ENCODE assay signal across 15 mouse cellular contexts in genomic region chr6:54096147-54096761, GRCm38 (mm10). TPM values are rescaled to one million over a fixed set of nuclear protein-coding genes. Genes with fewer than 3 reads are reported as not detected.
DNase-seq lines count a peak whose midpoint lies in the region; ATAC-seq and TF ChIP-seq lines count a peak whose summit lies in the region.
"Had no signal": no experiment of that assay in that cellular context is flagged by ENCODE, and none has a peak within 500 bp of the region (broad histone marks: within the 10 kb centered on the region; RNA-seq: fewer than 3 reads in every experiment).

No protein-coding gene starts in this region.

- in situ Hi-C loops in ES-E14 (cut with MboI; ENCODE audit: low sequenced_read_pairs in 2 of 2, unreplicated experiment in 2 of 2) = no loop called here

- DNase-seq in ES-E14 (ENCODE audit: low read depth, low spot score) = peak; percentile 66
- peak; percentile 27 for DNase-seq in brain, embryonic 14.5 days (ENCODE audit: low read depth)
- DNase-seq in liver, postnatal 0 days = no peak
- no peak for DNase-seq in cerebellum, postnatal 36 days
- DNase-seq: adrenal gland, adult 2 months; cerebellum, postnatal 14 days; heart, adult 2 months; heart, postnatal 4 days; thymus, postnatal 4 days had no signal

- no peaks in the 10 kb centered on the region for H3K27me3 ChIP-seq in hindbrain, embryonic 16.5 days (replicated peaks; ENCODE audit: control insufficient read depth, insufficient read depth, low read length)
- peaks cover 3% of the 10 kb centered on the region; the same call in 1 of the 2 replicates for H3K27me3 ChIP-seq in hindbrain, embryonic 12.5 days
- no peaks in the 10 kb centered on the region for H3K27me3 ChIP-seq in stomach, embryonic 16.5 days (ENCODE audit: control insufficient read depth, insufficient read depth, low read length)
- no peaks in the 10 kb centered on the region for H3K27me3 ChIP-seq in liver, postnatal 0 days (ENCODE audit: insufficient read depth, low read length)
- H3K27me3 ChIP-seq: embryonic facial prominence, embryonic 15.5 days had no signal

- H3K4me3 ChIP-seq in hindbrain, embryonic 16.5 days (ENCODE audit: low read length) = no peak overlapping the region
- H3K4me3 ChIP-seq in hindbrain, embryonic 12.5 days = no peak overlapping the region
- H3K4me3 ChIP-seq in ES-E14 (ENCODE audit: insufficient read depth in 1 of 2, low read depth in 1 of 2, low read length in 2 of 2, poor library complexity in 1 of 2, severe bottlenecking in 1 of 2) = peak overlapping the region in 1 of 2 experiments; percentile 15; a peak in 3 of 4 replicates
- H3K4me3 ChIP-seq in stomach, embryonic 16.5 days (replicated peaks; ENCODE audit: low read length) = no peak overlapping the region
- H3K4me3 ChIP-seq in liver, postnatal 0 days (ENCODE audit: low read depth, low read length) = no peak overlapping the region
- H3K4me3 ChIP-seq: embryonic facial prominence, embryonic 15.5 days; heart, adult 2 months; limb, embryonic 12.5 days had no signal

- no peak overlapping the region for H3K9ac ChIP-seq in hindbrain, embryonic 16.5 days (ENCODE audit: low read depth, low read length)
- H3K9ac ChIP-seq in hindbrain, embryonic 12.5 days = no peak overlapping the region
- no peak overlapping the region for H3K9ac ChIP-seq in ES-E14 (ENCODE audit: insufficient read depth, low read depth, low read length, poor library complexity, severe bottlenecking)
- no peak overlapping the region for H3K9ac ChIP-seq in stomach, embryonic 16.5 days (ENCODE audit: low read length)
- H3K9ac ChIP-seq in liver, postnatal 0 days (replicated peaks) = no peak overlapping the region
- H3K9ac ChIP-seq: embryonic facial prominence, embryonic 15.5 days; limb, embryonic 12.5 days had no signal

- peaks cover 3% of the 10 kb centered on the region; the same call in 1 of the 2 replicates for H3K4me1 ChIP-seq in hindbrain, embryonic 16.5 days (ENCODE audit: control insufficient read depth, insufficient read depth, low read depth, low read length)
- H3K4me1 ChIP-seq in hindbrain, embryonic 12.5 days = peaks cover 10% of the 10 kb centered on the region
- H3K4me1 ChIP-seq in ES-E14 (ENCODE audit: control insufficient read depth in 2 of 2, insufficient read depth in 2 of 2, low read length in 2 of 2, poor library complexity in 1 of 2) = peaks cover 19 to 25% of the 10 kb centered on the region in 2 experiments
- H3K4me1 ChIP-seq in stomach, embryonic 16.5 days (ENCODE audit: control insufficient read depth, insufficient read depth, low read length) = peaks cover 6% of the 10 kb centered on the region; the same call in 1 of the 2 replicates
- H3K4me1 ChIP-seq in liver, postnatal 0 days (ENCODE audit: insufficient read depth) = no peaks in the 10 kb centered on the region
- H3K4me1 ChIP-seq: embryonic facial prominence, embryonic 15.5 days had no signal

- 35% methylated on average over 6 of the region's 6 CpGs for WGBS in hindbrain, embryonic 16.5 days
- WGBS in hindbrain, embryonic 12.5 days = 27% methylated on average over 6 of the region's 6 CpGs
- 39% methylated on average over 6 of the region's 6 CpGs for WGBS in stomach, embryonic 16.5 days
- 62% methylated on average over 6 of the region's 6 CpGs for WGBS in liver, postnatal 0 days (ENCODE audit: insufficient replicate concordance)

- TF ChIP-seq POLR2A in brain, embryonic 14.5 days (IDR thresholded peaks at IDR 0.05; ENCODE audit: borderline replicate concordance, extremely low read depth, insufficient read depth, insufficient read length, poor library complexity, severe bottlenecking) = no peak

- 0 out of 2 replicates have a peak, but pooled peaks have one; percentile 17 for ATAC-seq in hindbrain, embryonic 16.5 days
- no peak for ATAC-seq in hindbrain, embryonic 12.5 days (ENCODE audit: low FRiP score)
- ATAC-seq in stomach, embryonic 16.5 days (ENCODE audit: insufficient read depth, low FRiP score) = 0 out of 2 replicates have a peak, but pooled peaks have one; percentile 23
- no peak for ATAC-seq in liver, postnatal 0 days

- no peaks in the 10 kb centered on the region for H3K9me3 ChIP-seq in hindbrain, embryonic 16.5 days (ENCODE audit: control insufficient read depth, low read length)
- H3K9me3 ChIP-seq in hindbrain, embryonic 12.5 days (replicated peaks) = no peaks in the 10 kb centered on the region
- no peaks in the 10 kb centered on the region for H3K9me3 ChIP-seq in ES-E14 (ENCODE audit: control insufficient read depth, insufficient read depth, low read depth, low read length)
- H3K9me3 ChIP-seq in stomach, embryonic 16.5 days (replicated peaks; ENCODE audit: control insufficient read depth, low read length) = no peaks in the 10 kb centered on the region
- no peaks in the 10 kb centered on the region for H3K9me3 ChIP-seq in liver, postnatal 0 days (ENCODE audit: low read length)
- H3K9me3 ChIP-seq: embryonic facial prominence, embryonic 15.5 days; limb, embryonic 12.5 days had no signal

- H3K27ac ChIP-seq in hindbrain, embryonic 16.5 days (ENCODE audit: low read depth, low read length) = no peak overlapping the region
- H3K27ac ChIP-seq in hindbrain, embryonic 12.5 days = no peak overlapping the region
- peak overlapping the region; percentile 96 for H3K27ac ChIP-seq in ES-E14 (ENCODE audit: insufficient read depth, low read depth, low read length, poor library complexity, severe bottlenecking)
- no peak overlapping the region for H3K27ac ChIP-seq in stomach, embryonic 16.5 days (ENCODE audit: low read length)
- H3K27ac ChIP-seq in liver, postnatal 0 days (ENCODE audit: low read depth) = no peak overlapping the region
- H3K27ac ChIP-seq: embryonic facial prominence, embryonic 15.5 days; heart, adult 2 months; limb, embryonic 12.5 days had no signal

- no peak overlapping the region for H3K4me2 ChIP-seq in hindbrain, embryonic 16.5 days (ENCODE audit: low read length)
- no peak overlapping the region for H3K4me2 ChIP-seq in hindbrain, embryonic 12.5 days (replicated peaks)
- H3K4me2 ChIP-seq in stomach, embryonic 16.5 days (ENCODE audit: low read depth, low read length) = no peak overlapping the region
- no peak overlapping the region for H3K4me2 ChIP-seq in liver, postnatal 0 days (ENCODE audit: low read depth, low read length)
- H3K4me2 ChIP-seq: embryonic facial prominence, embryonic 15.5 days; limb, embryonic 12.5 days had no signal

- H3K36me3 ChIP-seq in hindbrain, embryonic 16.5 days (ENCODE audit: control insufficient read depth, insufficient read depth, low read length) = no peaks in the 10 kb centered on the region
- no peaks in the 10 kb centered on the region for H3K36me3 ChIP-seq in hindbrain, embryonic 12.5 days
- no peaks in the 10 kb centered on the region for H3K36me3 ChIP-seq in ES-E14 (ENCODE audit: control insufficient read depth, insufficient read depth, low read length, poor library complexity, severe bottlenecking)
- no peaks in the 10 kb centered on the region for H3K36me3 ChIP-seq in stomach, embryonic 16.5 days (ENCODE audit: control insufficient read depth, insufficient read depth, low read length)
- H3K36me3 ChIP-seq in liver, postnatal 0 days (replicated peaks; ENCODE audit: insufficient read depth, low read length) = no peaks in the 10 kb centered on the region
- H3K36me3 ChIP-seq: embryonic facial prominence, embryonic 15.5 days; limb, embryonic 12.5 days had no signal

- no peak for TF ChIP-seq CTCF in brain, embryonic 14.5 days (IDR thresholded peaks at IDR 0.05; ENCODE audit: borderline replicate concordance, extremely low read depth, insufficient read depth, insufficient read length)
- TF ChIP-seq CTCF in liver, postnatal 0 days (IDR thresholded peaks at IDR 0.05; ENCODE audit: low read depth) = no peak

- TF ChIP-seq EP300 in liver, postnatal 0 days (IDR thresholded peaks at IDR 0.05; ENCODE audit: low read depth) = no peak

TF ChIP-seq in ES-E14, 5 proteins besides CTCF, POLR2A, EP300 and RAD21:
- TF ChIP-seq ZC3H11A (IDR thresholded peaks at IDR 0.05; ENCODE audit: borderline replicate concordance, low read depth, low read length) (0 out of 2 replicates have a peak, but pooled peaks have one; percentile 23), MAFK (IDR thresholded peaks at IDR 0.05; ENCODE audit: insufficient read depth, low read depth, low read length) (0 out of 2 replicates have a peak, but pooled peaks have one; percentile 5), CHD2 (IDR thresholded peaks at IDR 0.05; ENCODE audit: low read depth, low read length) (peak; percentile 74; the same call in 1 of the 2 replicates), HCFC1 (IDR thresholded peaks at IDR 0.05; ENCODE audit: borderline replicate concordance, insufficient read depth, low read length) (no peak), ZNF384 (IDR thresholded peaks at IDR 0.05; ENCODE audit: low read depth, low read length) (no peak)

RNA-seq across cellular contexts. Expression of gene Chn2, which starts 56.9 kb away (rescaled TPM):
- 24.4 and 26.3 TPM in 2 replicates for polyA plus RNA-seq in hindbrain, embryonic 16.5 days (2015; fragmentation: Nextera tagmentation; extraction: Ambion mirVana)
- polyA plus RNA-seq in hindbrain, embryonic 12.5 days (2016; fragmentation: Nextera tagmentation; extraction: Ambion mirVana) = 20.3 and 24.0 TPM in 2 replicates
- total RNA-seq in ES-E14 (2012; rRNA removed) = 5.8 and 7.1 TPM in 2 replicates
- polyA plus RNA-seq in brain, embryonic 14.5 days (2012; rRNA removed) = 36.0 and 38.2 TPM in 2 replicates
- polyA plus RNA-seq in stomach, embryonic 16.5 days (2015; fragmentation: Nextera tagmentation; extraction: Ambion mirVana) = 16.2 and 17.8 TPM in 2 replicates
- 10.8 and 12.4 TPM in 2 replicates for polyA plus RNA-seq in liver, postnatal 0 days (2015; fragmentation: Nextera tagmentation; extraction: Ambion mirVana)
- total RNA-seq: MEL had no signal

Comparison
In these comparisons a context has a peak if more than half of its experiments do, and no peak if none do; other contexts are left out.
1. ATAC-seq: peak in hindbrain, embryonic 16.5 days (single experiment) and stomach, embryonic 16.5 days (single experiment); none in hindbrain, embryonic 12.5 days (single experiment) and liver, postnatal 0 days (single experiment).
2. DNase-seq: peak in ES-E14 (single experiment) and brain, embryonic 14.5 days (single experiment); none in liver, postnatal 0 days (single experiment) and cerebellum, postnatal 36 days (0 of 2).